Mouse (Mus musculus) erythroblast, embryonic 14.5 days (primary cell): Measurements from ENCODE around the gene Trappc6a. TPM values are rescaled to one million over a fixed set of nuclear protein-coding genes. Genes with fewer than 3 reads are reported as not detected.
A peak's percentile ranks its signal among the peaks of the same experiment; 100 is the strongest.

ENCODE experiments used
- H3K27me3 ChIP-seq: 2 replicates; pipeline ENCODE4 v1.6.1; 2012; ENCODE audit warnings: inconsistent platforms; ENCODE audit not compliant: control insufficient read depth
- H3K36me3 ChIP-seq: 2 replicates; pipeline ENCODE4 v1.6.1; 2012; ENCODE audit warnings: mild to moderate bottlenecking, inconsistent platforms; ENCODE audit not compliant: control insufficient read depth
- H3K4me1 ChIP-seq: 2 replicates; pipeline ENCODE4 v1.6.1; 2012; ENCODE audit warnings: inconsistent platforms; ENCODE audit not compliant: control insufficient read depth
- H3K4me3 ChIP-seq: replicated peaks from 2 replicates; pipeline ENCODE3; 2012; ENCODE audit warnings: moderate library complexity, mild to moderate bottlenecking, inconsistent platforms
- H3K9me3 ChIP-seq: 2 replicates; pipeline ENCODE4 v1.6.1; 2012; ENCODE audit warnings: low read length, inconsistent platforms, mixed read lengths; ENCODE audit not compliant: control insufficient read depth
- GATA1 ChIP-seq: IDR thresholded peaks from 2 replicates; pipeline ENCODE4 v1.6.1; 2012; ENCODE audit warnings: low read length, inconsistent platforms, mixed read lengths
- TAL1 ChIP-seq: IDR thresholded peaks from 3 replicates; pipeline ENCODE4 v1.6.1; 2012; ENCODE audit warnings: low read length, inconsistent platforms, mixed read lengths
- polyA plus RNA-seq: library from polyadenylated mRNA; stranded (reverse); fragments of >175 nt; gene quantifications from 2 replicates; pipeline ENCODE4 v1.2.3, GENCODE M21; 2012

Gene Trappc6a
- polyA plus RNA-seq = 10.9 and 13.1 TPM in 2 replicates

GRCm38 (mm10) chr7:19508150-19508923, at the start of gene Trappc6a, which contains the start of gene Bloc1s3:
Gene Trappc6a, plus strand, starts transcription at chr7:19508395.
Gene Bloc1s3, minus strand, starts transcription at chr7:19508367.
- peaks cover 3% of the 10 kb centered on the region for H3K36me3 ChIP-seq
- no peaks in the 10 kb centered on the region for H3K9me3 ChIP-seq
- H3K4me3 ChIP-seq = peak within 1 kb of the TSS; percentile 78
- peaks cover 48% of the 10 kb centered on the region for H3K4me1 ChIP-seq
- TF ChIP-seq TAL1 = no peak
- TF ChIP-seq GATA1 = no peak
- peaks cover 5% of the 10 kb centered on the region for H3K27me3 ChIP-seq

- Histone ChIP-seq H3K9me3 (no peaks in the 10 kb centered on the region), H3K36me3 (no peaks in the 10 kb centered on the region), H3K27me3 (peaks cover 14% of the 10 kb centered on the region), H3K4me3 (peak within 1 kb of the TSS; percentile 71), H3K4me1 (peaks cover 32% of the 10 kb centered on the region)
- TF ChIP-seq TAL1 (no peak), GATA1 (no peak)
Measured at GRCm38 (mm10) chr7:19458591-19459111, 49.5 kb upstream of the Trappc6a start, which contains the start of gene Mark4. Gene Mark4, minus strand, starts transcription at chr7:19458821.

GRCm38 (mm10) chr7:19459144-19459870, 48.9 kb upstream of the Trappc6a start:
- peaks cover 16% of the 10 kb centered on the region for H3K27me3 ChIP-seq
- H3K9me3 ChIP-seq = no peaks in the 10 kb centered on the region
- H3K36me3 ChIP-seq = no peaks in the 10 kb centered on the region
- TF ChIP-seq TAL1 (no peak), GATA1 (no peak)
- peaks cover 32% of the 10 kb centered on the region for H3K4me1 ChIP-seq
- H3K4me3 ChIP-seq = peak overlapping the region; percentile 71

GRCm38 (mm10) chr7:19460500-19460899, 47.7 kb upstream of the Trappc6a start:
- Histone ChIP-seq H3K36me3 (no peaks in the 10 kb centered on the region), H3K27me3 (peaks cover 28% of the 10 kb centered on the region)

GRCm38 (mm10) chr7:19461488-19461887, 46.7 kb upstream of the Trappc6a start:
- Histone ChIP-seq H3K27me3 (peaks cover 30% of the 10 kb centered on the region), H3K4me3 (no peak overlapping the region), H3K4me1 (peaks cover 27% of the 10 kb centered on the region), H3K9me3 (no peaks in the 10 kb centered on the region), H3K36me3 (no peaks in the 10 kb centered on the region)
- TF ChIP-seq GATA1 = no peak
- no peak for TF ChIP-seq TAL1

More at GRCm38 (mm10) chr7:19460500-19460899, 47.7 kb upstream of the Trappc6a start:
- no peak for TF ChIP-seq TAL1
- no peak for TF ChIP-seq GATA1
- Histone ChIP-seq H3K9me3 (no peaks in the 10 kb centered on the region), H3K4me1 (peaks cover 30% of the 10 kb centered on the region), H3K4me3 (no peak overlapping the region)

GRCm38 (mm10) chr7:19462443-19462842, 45.8 kb upstream of the Trappc6a start:
- peaks cover 22% of the 10 kb centered on the region for H3K4me1 ChIP-seq
- no peaks in the 10 kb centered on the region for H3K9me3 ChIP-seq
- H3K27me3 ChIP-seq = peaks cover 31% of the 10 kb centered on the region
- no peaks in the 10 kb centered on the region for H3K36me3 ChIP-seq
- H3K4me3 ChIP-seq = no peak overlapping the region
- TF ChIP-seq TAL1 (no peak), GATA1 (no peak)

- peaks cover 34% of the 10 kb centered on the region for H3K27me3 ChIP-seq
Measured at GRCm38 (mm10) chr7:19462884-19463381, 45.3 kb upstream of the Trappc6a start, which contains the start of gene Exoc3l2. Gene Exoc3l2, plus strand, starts transcription at chr7:19463331.

GRCm38 (mm10) chr7:19464367-19465307, 43.6 kb upstream of the Trappc6a start:
- Histone ChIP-seq H3K36me3 (no peaks in the 10 kb centered on the region), H3K4me1 (peaks cover 11% of the 10 kb centered on the region), H3K9me3 (no peaks in the 10 kb centered on the region), H3K27me3 (peaks cover 40% of the 10 kb centered on the region), H3K4me3 (no peak overlapping the region)
- TF ChIP-seq GATA1 (no peak), TAL1 (no peak)

More at GRCm38 (mm10) chr7:19462884-19463381, 45.3 kb upstream of the Trappc6a start, which contains the start of gene Exoc3l2:
- peaks cover 22% of the 10 kb centered on the region for H3K4me1 ChIP-seq
- TF ChIP-seq TAL1 (no peak), GATA1 (no peak)
- no peaks in the 10 kb centered on the region for H3K9me3 ChIP-seq
- no peaks in the 10 kb centered on the region for H3K36me3 ChIP-seq
- no peak within 1 kb of the TSS for H3K4me3 ChIP-seq
